Mouse (Mus musculus) heart, adult 2 months (tissue): ENCODE measurements around the gene Serpinh1. TPM values are rescaled to one million over a fixed set of nuclear protein-coding genes. Genes with fewer than 3 reads are reported as not detected.

Experiments
- DNase-seq, 2 experiments: peaks; one replicate each; pipeline ENCODE4 v3.0.0; 2021
- H3K27ac ChIP-seq: fragments of 200-600 bp; 2 replicates; pipeline ENCODE4 v1.8.1; 2022
- H3K27me3 ChIP-seq: fragments of 200-500 bp; 2 replicates; pipeline ENCODE4 v1.6.1; 2012; ENCODE audit warnings: mild to moderate bottlenecking, low read length, inconsistent platforms, mixed read lengths; ENCODE audit not compliant: control insufficient read depth, insufficient read depth
- H3K36me3 ChIP-seq: fragments of 200-500 bp; 2 replicates; pipeline ENCODE4 v1.6.1; 2012; ENCODE audit warnings: low read length, inconsistent platforms; ENCODE audit not compliant: control insufficient read depth, insufficient read depth
- H3K4me1 ChIP-seq: fragments of 200-500 bp; 2 replicates; pipeline ENCODE4 v1.6.1; 2011; ENCODE audit warnings: low read length; ENCODE audit not compliant: control insufficient read depth, insufficient read depth
- H3K4me3 ChIP-seq: fragments of 200-600 bp; 2 replicates; pipeline ENCODE4 v1.8.1; 2022
- H3K79me2 ChIP-seq: fragments of 200-500 bp; replicated peaks from 2 replicates; pipeline ENCODE4 v1.6.1; 2012; ENCODE audit warnings: mild to moderate bottlenecking, inconsistent platforms, low read length, moderate library complexity, mixed read lengths; ENCODE audit not compliant: control insufficient read depth, insufficient read depth
- H3K9ac ChIP-seq: fragments of 200-500 bp; 2 replicates; pipeline ENCODE4 v1.6.1; 2012; ENCODE audit warnings: low read depth, mild to moderate bottlenecking, control low read depth, inconsistent platforms, low read length, mixed read lengths
- CTCF ChIP-seq: fragments of 200-600 bp; IDR thresholded peaks from 2 replicates; pipeline ENCODE4 v1.8.1; 2022; ENCODE audit warnings: antibody characterized with exemption, mild to moderate bottlenecking, moderate library complexity
- EP300 ChIP-seq: fragments of 200-500 bp; IDR thresholded peaks from 2 replicates; pipeline ENCODE4 v1.6.1; 2011; ENCODE audit warnings: low read depth, low read length, control low read depth; ENCODE audit not compliant: insufficient read depth
- POLR2A ChIP-seq: fragments of 200-500 bp; IDR thresholded peaks from 2 replicates; pipeline ENCODE4 v1.6.1; 2011; ENCODE audit warnings: mild to moderate bottlenecking, low read depth, low read length, control low read depth; ENCODE audit not compliant: insufficient read depth
- WGBS: fragments of 180-500 bp; shearing (Covaris S2); methylation state at CpG from one replicate; pipeline ENCODE4 v1.1.7; 2018; 5-methylcytosine and 5-hydroxymethylcytosine counted together
- intact Hi-C: fragments of 180-260 bp; cut with DNase I; formaldehyde crosslinking; loops from one replicate; pipeline ENCODE4 v1.15.1; 2025
- polyA plus RNA-seq: library from polyadenylated mRNA; depleted of rRNA; stranded (reverse); fragments of >200 nt; gene quantifications from 2 replicates; pipeline ENCODE4 v1.2.3, GENCODE M21; 2012
- total RNA-seq, 2 experiments: library from RNA; stranded (reverse); gene quantifications; 2 replicates each; pipeline ENCODE4 v1.2.3; 2021

Serpinh1 gene
- total and polyA plus RNA-seq, 3 experiments, result 193 to 275 (median 214) TPM

- no peaks in the 10 kb centered on the region for H3K79me2 ChIP-seq
- no peak for DNase-seq
- 0 out of 2 replicates have a peak, but pooled peaks cover 1% of the 10 kb centered on the region for H3K4me1 ChIP-seq
- H3K9ac ChIP-seq, result no peak overlapping the region
- H3K4me3 ChIP-seq, result no peak overlapping the region
- H3K27ac ChIP-seq, result no peak overlapping the region
- TF ChIP-seq POLR2A, result no peak
- TF ChIP-seq CTCF, result no peak
- TF ChIP-seq EP300, result no peak
- no peaks in the 10 kb centered on the region for H3K36me3 ChIP-seq
- intact Hi-C loops, result no loop called here
- no peaks in the 10 kb centered on the region for H3K27me3 ChIP-seq
- 67% methylated on average over 7 of the region's 7 CpGs for WGBS
These were observed 35.6 kb downstream of the Serpinh1 start for GRCm38 (mm10) chr7:99317475-99317874.

- TF ChIP-seq POLR2A (no peak), CTCF (no peak), EP300 (no peak)
- intact Hi-C loops, result no loop called here
- Histone ChIP-seq H3K36me3 (no peaks in the 10 kb centered on the region), H3K4me1 (no peaks in the 10 kb centered on the region), H3K27me3 (no peaks in the 10 kb centered on the region), H3K4me3 (no peak overlapping the region), H3K79me2 (no peaks in the 10 kb centered on the region), H3K27ac (no peak overlapping the region), H3K9ac (no peak overlapping the region)
- 93% methylated on average over 7 of the region's 7 CpGs for WGBS
- DNase-seq, result no peak
These were observed 36.8 kb downstream of the Serpinh1 start for GRCm38 (mm10) chr7:99316207-99316606.

DNA sequence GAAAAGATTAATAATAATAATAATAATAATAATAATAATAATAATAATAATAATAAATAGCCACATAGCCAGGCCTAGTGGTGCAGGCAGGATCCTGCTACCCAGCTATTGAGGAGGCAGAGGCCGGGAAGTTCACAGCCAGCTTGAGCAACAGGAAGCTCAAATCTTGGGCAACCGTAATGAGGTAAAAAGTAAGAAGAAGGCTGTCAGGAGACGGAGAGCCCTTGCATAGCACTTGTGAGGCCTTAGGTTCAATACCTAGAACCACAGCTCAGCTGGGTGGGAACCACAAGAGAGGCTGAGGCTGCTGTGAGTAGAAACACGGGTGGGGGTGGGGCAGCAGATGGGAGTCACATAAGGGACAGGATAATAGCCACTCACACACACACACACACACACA is 38.5 kb downstream of the Serpinh1 start:
- H3K9ac ChIP-seq, result no peak overlapping the region
- no peaks in the 10 kb centered on the region for H3K36me3 ChIP-seq
- no peak for DNase-seq
- TF ChIP-seq CTCF, result no peak
- no peak overlapping the region for H3K27ac ChIP-seq
- H3K4me1 ChIP-seq, result no peaks in the 10 kb centered on the region
- WGBS, result 78% methylated on average over 4 of the region's 4 CpGs
- H3K4me3 ChIP-seq, result no peak overlapping the region
- H3K27me3 ChIP-seq, result no peaks in the 10 kb centered on the region
- H3K79me2 ChIP-seq, result no peaks in the 10 kb centered on the region
- intact Hi-C loops, result no loop called here

- H3K27ac ChIP-seq, result no peak overlapping the region
- H3K4me3 ChIP-seq, result no peak overlapping the region
- no peak for TF ChIP-seq CTCF
- TF ChIP-seq POLR2A, result no peak
- TF ChIP-seq EP300, result no peak
- no peaks in the 10 kb centered on the region for H3K4me1 ChIP-seq
- DNase-seq, result no peak
- no peak overlapping the region for H3K9ac ChIP-seq
- H3K27me3 ChIP-seq, result no peaks in the 10 kb centered on the region
- H3K79me2 ChIP-seq, result no peaks in the 10 kb centered on the region
- H3K36me3 ChIP-seq, result no peaks in the 10 kb centered on the region
- intact Hi-C loops, result no loop called here
- WGBS, result 94% methylated on average over 8 of the region's 8 CpGs
These were observed 39.8 kb downstream of the Serpinh1 start for GRCm38 (mm10) chr7:99313253-99313652.

- Histone ChIP-seq H3K4me1 (no peaks in the 10 kb centered on the region), H3K36me3 (no peaks in the 10 kb centered on the region), H3K27ac (no peak overlapping the region), H3K79me2 (no peaks in the 10 kb centered on the region), H3K9ac (no peak overlapping the region), H3K27me3 (no peaks in the 10 kb centered on the region), H3K4me3 (no peak overlapping the region)
- intact Hi-C loops, result no loop called here
- 71% methylated on average over 8 of the region's 8 CpGs for WGBS
- TF ChIP-seq CTCF (no peak), POLR2A (no peak), EP300 (no peak)
- DNase-seq, result no peak
These were observed 40.3 kb downstream of the Serpinh1 start for GRCm38 (mm10) chr7:99312671-99313143.

DNA sequence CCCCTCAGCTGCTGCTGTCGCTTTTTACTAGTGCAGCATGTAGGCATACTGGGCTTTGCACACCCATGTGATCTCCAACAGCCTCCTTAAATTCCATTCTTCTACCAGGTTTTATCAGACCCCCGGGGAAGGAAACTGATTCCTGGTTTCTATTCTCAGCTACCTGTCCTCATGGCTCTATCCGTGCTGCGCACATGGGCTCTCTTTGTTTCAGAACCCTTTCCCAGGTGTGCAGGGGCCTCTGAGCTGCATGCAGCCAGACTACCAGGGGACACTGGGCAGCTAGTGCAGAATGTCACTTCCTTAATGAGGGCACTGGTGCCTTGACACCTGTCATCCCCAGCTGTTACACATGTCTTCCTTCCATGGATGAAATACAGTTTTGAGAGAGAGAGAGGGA is 41.0 kb downstream of the Serpinh1 start:
- TF ChIP-seq CTCF, result no peak
- no peak for TF ChIP-seq POLR2A
- TF ChIP-seq EP300, result no peak
- no peaks in the 10 kb centered on the region for H3K4me1 ChIP-seq
- no peaks in the 10 kb centered on the region for H3K27me3 ChIP-seq
- no peak overlapping the region for H3K4me3 ChIP-seq
- H3K36me3 ChIP-seq, result no peaks in the 10 kb centered on the region
- no peak overlapping the region for H3K27ac ChIP-seq
- DNase-seq, result no peak
- intact Hi-C loops, result no loop called here
- no peak overlapping the region for H3K9ac ChIP-seq
- no peaks in the 10 kb centered on the region for H3K79me2 ChIP-seq
- 56% methylated on average over 4 of the region's 4 CpGs for WGBS
